Mouse (Mus musculus): ENCODE measurements around the gene Spata17. TPM values are rescaled to one million over a fixed set of nuclear protein-coding genes. Genes with fewer than 3 reads are reported as not detected.
"Not testable (repeated sequence)": the region's sequence is repeated elsewhere in the genome, so short reads cannot be mapped to it uniquely, and the experiment has no call there.

Spata17 gene
- total and polyA plus RNA-seq, 3 experiments, result 0.29 to 1.6 (median 0.66) TPM

DNA sequence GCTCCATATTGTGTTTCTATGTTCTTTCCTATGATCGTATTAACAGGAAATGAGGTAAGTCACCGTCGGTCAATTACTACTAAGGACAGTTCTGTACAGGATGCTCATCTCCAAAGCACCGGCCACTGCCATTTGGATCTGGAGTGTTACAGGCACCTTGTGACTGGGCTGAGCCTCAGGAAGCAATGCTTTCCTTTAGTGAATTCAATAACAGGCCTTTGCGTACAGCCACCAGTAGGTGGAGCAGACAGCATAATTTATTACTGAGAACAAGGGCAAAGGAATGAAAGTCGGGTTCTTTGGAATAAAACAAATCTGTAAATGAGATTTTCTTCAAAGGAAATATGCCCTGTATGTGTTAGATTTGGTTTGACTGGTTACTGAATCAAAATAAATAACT is 77.8 kb downstream of the Spata17 start:
- Histone ChIP-seq H3K36me3 (ENCODE audit: control insufficient read depth, insufficient read depth, low read length) (no peaks in the 10 kb centered on the region), H3K9ac (ENCODE audit: low read depth, low read length) (no peak overlapping the region), H3K27ac (no peak overlapping the region), H3K4me1 (ENCODE audit: control insufficient read depth, insufficient read depth, low read length) (no peaks in the 10 kb centered on the region), H3K4me3 (no peak overlapping the region), H3K79me2 (replicated peaks; ENCODE audit: control insufficient read depth, insufficient read depth, low read length) (no peaks in the 10 kb centered on the region), H3K27me3 (ENCODE audit: control insufficient read depth, insufficient read depth, low read length) (no peaks in the 10 kb centered on the region)
- 24% methylated on average over 6 of the region's 6 CpGs for WGBS
- peak; percentile 91 for TF ChIP-seq CTCF (IDR thresholded peaks at IDR 0.05)
- TF ChIP-seq EP300 (IDR thresholded peaks at IDR 0.05; ENCODE audit: insufficient read depth, low read depth, low read length), result no peak
- intact Hi-C loops (cut with DNase I), result loop anchor here (5.0 kb wide), 1 partner anchor 1495 kb away; no protein-coding TSS in a partner anchor
- peak; percentile 19 to 24 for DNase-seq

DNA sequence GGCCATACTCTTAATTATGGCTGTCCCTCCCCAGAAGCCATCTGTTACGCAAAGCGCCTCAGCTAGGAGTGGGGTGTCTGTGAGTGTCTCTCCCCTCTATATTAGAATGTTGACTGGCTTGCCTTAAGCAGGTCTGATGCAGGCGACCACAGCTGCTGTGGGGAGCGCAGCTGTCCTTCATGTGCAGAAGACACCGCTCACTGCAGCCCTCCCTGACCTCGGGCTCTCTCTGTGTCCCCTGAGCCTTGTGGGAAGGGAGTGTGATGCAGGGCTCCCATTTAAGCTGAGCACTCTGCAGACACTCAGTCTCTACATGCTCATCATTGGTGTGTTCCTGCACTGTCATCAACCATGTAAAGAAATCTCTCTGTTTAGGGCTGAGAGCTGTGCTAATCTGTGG is 79.4 kb downstream of the Spata17 start:
- no peaks in the 10 kb centered on the region for H3K4me1 ChIP-seq (ENCODE audit: control insufficient read depth, insufficient read depth, low read length)
- TF ChIP-seq EP300 (IDR thresholded peaks at IDR 0.05; ENCODE audit: insufficient read depth, low read depth, low read length) (no peak), POLR2A (IDR thresholded peaks at IDR 0.05; ENCODE audit: insufficient read depth, low read depth, low read length) (no peak), CTCF (IDR thresholded peaks at IDR 0.05) (no peak)
- no peaks in the 10 kb centered on the region for H3K79me2 ChIP-seq (replicated peaks; ENCODE audit: control insufficient read depth, insufficient read depth, low read length)
- H3K4me3 ChIP-seq, result no peak overlapping the region
- intact Hi-C loops (cut with DNase I), result loop anchor here (5.0 kb wide), 1 partner anchor 1496 kb away; no protein-coding TSS in a partner anchor
- DNase-seq, result no peak
- H3K27me3 ChIP-seq (ENCODE audit: control insufficient read depth, insufficient read depth, low read length), result no peaks in the 10 kb centered on the region
- WGBS, result 85% methylated on average over 6 of the region's 6 CpGs
- H3K27ac ChIP-seq, result no peak overlapping the region
- no peaks in the 10 kb centered on the region for H3K36me3 ChIP-seq (ENCODE audit: control insufficient read depth, insufficient read depth, low read length)
- no peak overlapping the region for H3K9ac ChIP-seq (ENCODE audit: low read depth, low read length)

DNA sequence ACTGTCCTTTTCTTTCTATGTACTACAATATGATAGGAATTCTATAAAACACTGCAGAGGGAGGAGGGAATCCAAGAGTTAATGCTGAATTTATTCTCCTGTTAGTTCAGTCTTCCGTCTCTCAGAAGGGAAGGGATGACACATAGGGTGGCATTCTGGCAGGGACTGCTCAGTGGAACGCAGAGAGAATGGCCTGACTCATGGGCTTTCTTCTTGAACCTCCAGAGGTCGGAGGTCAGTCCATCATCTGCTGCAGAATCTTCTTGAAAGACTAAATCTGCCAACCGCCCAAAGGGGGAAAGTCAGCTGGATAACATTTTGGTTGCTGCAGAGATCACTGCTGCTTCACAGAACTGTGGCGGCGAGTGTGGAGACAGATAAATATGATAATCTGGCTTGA is 81.4 kb downstream of the Spata17 start:
- H3K9ac ChIP-seq (ENCODE audit: low read depth, low read length), result no peak overlapping the region
- intact Hi-C loops (cut with DNase I), result no loop called here
- H3K4me1 ChIP-seq (ENCODE audit: control insufficient read depth, insufficient read depth, low read length), result no peaks in the 10 kb centered on the region
- WGBS, result 72% methylated on average over 6 of the region's 6 CpGs
- no peak for DNase-seq
- TF ChIP-seq POLR2A (IDR thresholded peaks at IDR 0.05; ENCODE audit: insufficient read depth, low read depth, low read length), result no peak
- no peak for TF ChIP-seq EP300 (IDR thresholded peaks at IDR 0.05; ENCODE audit: insufficient read depth, low read depth, low read length)
- no peak for TF ChIP-seq CTCF (IDR thresholded peaks at IDR 0.05)
- H3K79me2 ChIP-seq (replicated peaks; ENCODE audit: control insufficient read depth, insufficient read depth, low read length), result no peaks in the 10 kb centered on the region
- H3K27ac ChIP-seq, result no peak overlapping the region
- no peaks in the 10 kb centered on the region for H3K27me3 ChIP-seq (ENCODE audit: control insufficient read depth, insufficient read depth, low read length)
- H3K4me3 ChIP-seq, result no peak overlapping the region
- no peaks in the 10 kb centered on the region for H3K36me3 ChIP-seq (ENCODE audit: control insufficient read depth, insufficient read depth, low read length)

DNA sequence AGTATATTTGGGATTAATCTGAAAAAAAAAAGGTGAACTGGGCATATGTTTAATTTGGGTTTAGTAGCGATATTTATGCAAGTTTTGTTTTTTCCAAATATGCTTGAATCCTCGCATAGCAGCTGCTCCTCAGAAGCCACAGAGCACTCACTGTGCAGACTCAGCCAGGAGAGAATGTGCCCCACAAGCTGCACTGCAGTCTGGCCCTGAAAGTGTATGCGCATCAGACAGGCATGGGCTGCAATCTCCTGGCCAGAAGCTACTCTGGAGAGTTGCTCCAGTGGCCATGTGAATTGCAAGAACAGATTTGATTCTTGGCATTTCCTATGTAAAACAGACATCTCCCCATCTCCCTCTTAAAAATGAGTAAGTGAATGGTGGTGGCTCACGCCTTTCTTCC is 82.9 kb downstream of the Spata17 start:
- intact Hi-C loops (cut with DNase I), result no loop called here
- TF ChIP-seq EP300 (IDR thresholded peaks at IDR 0.05; ENCODE audit: insufficient read depth, low read depth, low read length) (no peak), POLR2A (IDR thresholded peaks at IDR 0.05; ENCODE audit: insufficient read depth, low read depth, low read length) (no peak), CTCF (IDR thresholded peaks at IDR 0.05) (no peak)
- no peaks in the 10 kb centered on the region for H3K27me3 ChIP-seq (ENCODE audit: control insufficient read depth, insufficient read depth, low read length)
- no peak for DNase-seq
- 91% methylated on average over 4 of the region's 4 CpGs for WGBS
- no peaks in the 10 kb centered on the region for H3K4me1 ChIP-seq (ENCODE audit: control insufficient read depth, insufficient read depth, low read length)
- H3K9ac ChIP-seq (ENCODE audit: low read depth, low read length), result no peak overlapping the region
- no peak overlapping the region for H3K27ac ChIP-seq
- H3K4me3 ChIP-seq, result no peak overlapping the region
- H3K79me2 ChIP-seq (replicated peaks; ENCODE audit: control insufficient read depth, insufficient read depth, low read length), result no peaks in the 10 kb centered on the region
- H3K36me3 ChIP-seq (ENCODE audit: control insufficient read depth, insufficient read depth, low read length), result no peaks in the 10 kb centered on the region

DNA sequence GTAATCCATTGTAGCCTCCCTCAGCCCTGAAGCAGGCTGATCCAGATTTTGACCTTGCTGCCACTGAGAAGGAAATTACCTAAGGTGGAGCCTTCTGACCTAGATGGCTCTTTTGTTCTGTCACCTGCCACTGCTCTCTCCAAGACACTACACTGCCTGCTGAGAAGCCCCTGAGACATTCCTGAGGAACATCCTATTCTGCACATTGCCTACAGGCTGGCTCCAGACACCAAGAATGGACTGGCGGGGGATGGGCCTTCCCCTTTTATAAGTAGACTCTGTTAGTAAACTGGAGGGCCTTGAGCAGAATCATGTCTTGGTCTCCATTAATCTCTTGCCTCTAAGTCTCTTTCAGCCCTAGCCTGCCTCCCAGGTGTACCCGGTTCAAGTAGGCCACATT is 87.7 kb downstream of the Spata17 start:
- H3K27ac ChIP-seq; H3K9ac ChIP-seq (ENCODE audit: low read depth, low read length); intact Hi-C loops (cut with DNase I); H3K4me1 ChIP-seq (ENCODE audit: control insufficient read depth, insufficient read depth, low read length); H3K27me3 ChIP-seq (ENCODE audit: control insufficient read depth, insufficient read depth, low read length); H3K4me3 ChIP-seq; H3K79me2 ChIP-seq (replicated peaks; ENCODE audit: control insufficient read depth, insufficient read depth, low read length); DNase-seq; H3K36me3 ChIP-seq (ENCODE audit: control insufficient read depth, insufficient read depth, low read length): not testable (repeated sequence)
- 93% methylated on average over 2 of the region's 2 CpGs for WGBS

DNA sequence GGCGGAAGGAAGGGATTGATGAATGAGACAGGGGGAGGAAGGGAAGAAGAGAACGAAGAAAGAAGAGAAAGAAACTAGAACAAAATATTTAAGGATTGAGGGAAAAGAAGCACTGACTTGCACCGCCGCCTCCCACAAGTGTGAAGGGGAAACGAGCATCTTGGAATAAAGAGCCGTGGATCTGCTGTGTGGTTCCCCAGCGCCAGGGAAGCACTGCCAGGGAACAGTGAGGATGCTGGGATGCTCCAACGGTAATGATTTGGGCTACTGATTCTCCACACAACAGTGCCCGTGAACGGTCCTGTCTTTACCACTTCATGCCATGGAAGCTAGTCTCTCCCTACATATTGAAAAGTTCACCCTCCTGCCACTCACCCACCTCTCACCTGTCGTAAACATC is 89.5 kb downstream of the Spata17 start:
- intact Hi-C loops (cut with DNase I), result no loop called here
- 77% methylated on average over 11 of the region's 11 CpGs for WGBS

More for the DNA sequence above, 89.5 kb downstream of the Spata17 start:
- H3K4me1 ChIP-seq (ENCODE audit: control insufficient read depth, insufficient read depth, low read length), result no peaks in the 10 kb centered on the region
- no peaks in the 10 kb centered on the region for H3K27me3 ChIP-seq (ENCODE audit: control insufficient read depth, insufficient read depth, low read length)
- no peaks in the 10 kb centered on the region for H3K79me2 ChIP-seq (replicated peaks; ENCODE audit: control insufficient read depth, insufficient read depth, low read length)
- TF ChIP-seq EP300 (IDR thresholded peaks at IDR 0.05; ENCODE audit: insufficient read depth, low read depth, low read length) (no peak), POLR2A (IDR thresholded peaks at IDR 0.05; ENCODE audit: insufficient read depth, low read depth, low read length) (no peak), CTCF (IDR thresholded peaks at IDR 0.05) (no peak)
- H3K36me3 ChIP-seq (ENCODE audit: control insufficient read depth, insufficient read depth, low read length), result no peaks in the 10 kb centered on the region
- no peak overlapping the region for H3K4me3 ChIP-seq
- DNase-seq, result no peak
- no peak overlapping the region for H3K27ac ChIP-seq
- no peak overlapping the region for H3K9ac ChIP-seq (ENCODE audit: low read depth, low read length)

Measured in heart, adult 2 months (tissue).